In the genomic region with DNA sequence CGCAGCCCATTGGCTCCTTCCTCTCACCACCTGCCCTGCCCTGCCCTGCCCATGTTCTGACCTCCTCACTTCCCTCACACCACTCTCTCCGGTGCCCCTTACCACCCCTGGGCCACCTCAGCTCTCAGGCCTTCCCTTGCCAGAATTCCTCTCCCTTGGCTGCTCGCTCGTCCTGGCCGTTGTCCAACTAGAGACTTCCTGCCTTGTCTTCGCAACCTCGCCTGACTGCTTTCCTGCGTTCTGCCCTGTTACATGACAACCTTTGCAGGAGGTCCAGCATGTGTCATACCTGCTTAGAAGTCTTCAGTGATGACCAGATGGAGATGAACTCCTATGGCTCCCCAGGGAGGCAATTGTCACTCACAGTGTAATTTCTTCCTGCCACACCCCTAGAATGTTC, we compare ENCODE assay signal across 9 mouse cellular contexts. TPM values are rescaled to one million over a fixed set of nuclear protein-coding genes. Genes with fewer than 3 reads are reported as not detected.
A peak's percentile ranks its signal among the peaks of the same experiment; 100 is the strongest.
DNase-seq lines count a peak whose midpoint lies in the region; ATAC-seq and TF ChIP-seq lines count a peak whose summit lies in the region.
"Had no signal": no experiment of that assay in that cellular context is flagged by ENCODE, and none has a peak within 500 bp of the region (broad histone marks: within the 10 kb centered on the region; RNA-seq: fewer than 3 reads in every experiment).

No protein-coding gene starts in this region.

- H3K27me3 ChIP-seq in kidney, adult 2 months (replicated peaks; ENCODE audit: control insufficient read depth, insufficient read depth, low read length) = no peaks in the 10 kb centered on the region
- H3K27me3 ChIP-seq in kidney, embryonic 14.5 days (ENCODE audit: control insufficient read depth, insufficient read depth, low read length) = no peaks in the 10 kb centered on the region

- peak; percentile 74 for DNase-seq in kidney, adult 2 months
- peak; percentile 39 to 56 for DNase-seq in adrenal gland, postnatal 36 days
- peak; percentile 46 to 48 for DNase-seq in heart, postnatal 36 days
- DNase-seq in lung, postnatal 14 days = peak; percentile 74
- no peak for DNase-seq in spleen, adult 18-20 months
- no peak for DNase-seq in urinary bladder, adult 18-20 months (ENCODE audit: low spot score in 2 of 2)
- no peak for DNase-seq in natural killer cell, adult 2 months (ENCODE audit: low spot score in 2 of 2)

- H3K9me3 ChIP-seq in kidney, embryonic 14.5 days (ENCODE audit: control insufficient read depth, low read length) = 0 out of 2 replicates have a peak, but pooled peaks cover 2% of the 10 kb centered on the region

- no peak overlapping the region for H3K27ac ChIP-seq in kidney, adult 2 months (ENCODE audit: insufficient read depth, low read depth, low read length)
- no peak overlapping the region for H3K27ac ChIP-seq in kidney, embryonic 14.5 days (ENCODE audit: low read depth, low read length)

- TF ChIP-seq CTCF in kidney, adult 2 months (conservative IDR thresholded peaks at IDR 0.05; ENCODE audit: insufficient read depth, insufficient read length, low read depth, low read length) = no peak

- no peak overlapping the region for H3K9ac ChIP-seq in kidney, embryonic 14.5 days (ENCODE audit: low read depth, low read length)

- intact Hi-C loops in heart, postnatal 36 days (cut with DNase I) = no loop called here

- H3K36me3 ChIP-seq in kidney, adult 2 months (ENCODE audit: control insufficient read depth, insufficient read depth, low read length) = no peaks in the 10 kb centered on the region
- H3K36me3 ChIP-seq in kidney, embryonic 14.5 days (ENCODE audit: control insufficient read depth, insufficient read depth, low read length) = no peaks in the 10 kb centered on the region
- H3K36me3 ChIP-seq: G1E had no signal

- H3K4me3 ChIP-seq in kidney, adult 2 months (ENCODE audit: insufficient read depth, low read depth, low read length) = no peak overlapping the region
- H3K4me3 ChIP-seq in kidney, embryonic 14.5 days (ENCODE audit: low read length) = no peak overlapping the region

- 26% methylated on average over 8 of the region's 8 CpGs for WGBS in kidney, adult 2 months
- WGBS in kidney, embryonic 14.5 days = 60% methylated on average over 8 of the region's 8 CpGs

- 0 out of 2 replicates have a peak, but pooled peaks cover 3% of the 10 kb centered on the region for H3K4me1 ChIP-seq in kidney, adult 2 months (ENCODE audit: control insufficient read depth, insufficient read depth, low read length)
- H3K4me1 ChIP-seq in kidney, embryonic 14.5 days (ENCODE audit: control insufficient read depth, insufficient read depth, low read length) = 0 out of 2 replicates have a peak, but pooled peaks cover 5% of the 10 kb centered on the region

- H3K4me2 ChIP-seq in kidney, embryonic 14.5 days (replicated peaks; ENCODE audit: low read depth, low read length) = no peak overlapping the region

- no peak; the same call in 1 of the 2 replicates for ATAC-seq in kidney, embryonic 14.5 days (ENCODE audit: low FRiP score, low TSS enrichment)

- no peak for TF ChIP-seq POLR2A in kidney, adult 2 months (IDR thresholded peaks at IDR 0.05; ENCODE audit: low read depth, low read length)

RNA-seq across cellular contexts. Expression of a gene that starts 43.7 kb away (rescaled TPM):
- polyA plus RNA-seq in kidney, adult 2 months (2012; rRNA removed) = 23.6 and 30.1 TPM in 2 replicates
- 1.1 and 4.0 TPM in 2 replicates for polyA plus RNA-seq in kidney, embryonic 14.5 days (2014; fragmentation: Nextera tagmentation; extraction: Ambion mirVana)
- total RNA-seq in adrenal gland, postnatal 36 days (2021) = 1 to 10 TPM; 3.2 to 3.7 TPM
- 1 to 10 TPM; 4.3 to 5.6 TPM for total RNA-seq in heart, postnatal 36 days (2021)

Comparison
In these comparisons a context has a peak if more than half of its experiments do, and no peak if none do; other contexts are left out.
1. DNase-seq: peak in kidney, adult 2 months (single experiment), adrenal gland, postnatal 36 days (2 of 2), heart, postnatal 36 days (2 of 2) and lung, postnatal 14 days (single experiment); none in spleen, adult 18-20 months (0 of 2), urinary bladder, adult 18-20 months (0 of 2) and natural killer cell, adult 2 months (0 of 2).